44 mouse cellular contexts compared by ENCODE assay signal in the genomic region with DNA sequence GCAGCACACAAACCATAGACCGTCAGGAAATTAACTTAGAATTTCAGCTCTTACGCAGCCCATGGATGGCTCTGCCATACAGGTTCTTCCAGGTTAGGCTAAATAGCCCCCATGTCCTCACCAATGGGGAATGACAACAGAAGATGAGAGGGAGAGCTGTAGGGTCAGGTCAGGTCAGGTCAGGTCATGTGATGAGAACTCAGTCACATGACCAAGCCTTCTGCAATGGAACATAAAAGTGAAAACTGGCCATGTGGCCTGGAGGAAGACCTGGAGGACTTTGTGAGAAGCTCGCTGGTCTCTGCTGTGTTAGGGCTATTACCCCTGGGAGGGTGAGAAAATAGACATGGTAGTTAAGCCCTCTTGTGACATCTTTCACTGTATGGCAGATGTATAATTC. TPM values are rescaled to one million over a fixed set of nuclear protein-coding genes. Genes with fewer than 3 reads are reported as not detected.
"Had no signal": no experiment of that assay in that cellular context is flagged by ENCODE, and none has a peak within 500 bp of the region (broad histone marks: within the 10 kb centered on the region; RNA-seq: fewer than 3 reads in every experiment).

No protein-coding gene starts in this region.

- H3K27me3 ChIP-seq: limb, embryonic 12.5 days; limb, embryonic 13.5 days; limb, embryonic 15.5 days; liver, embryonic 12.5 days; liver, embryonic 13.5 days; liver, embryonic 15.5 days; lung, embryonic 15.5 days; midbrain, embryonic 12.5 days; midbrain, embryonic 13.5 days; midbrain, embryonic 15.5 days; neural tube, embryonic 12.5 days had no signal

- H3K4me1 ChIP-seq: limb, embryonic 10.5 days; limb, embryonic 12.5 days; limb, embryonic 13.5 days; limb, embryonic 15.5 days; liver, embryonic 12.5 days; liver, embryonic 13.5 days; liver, embryonic 15.5 days; lung, embryonic 15.5 days; megakaryocyte, embryonic 14.5 days; midbrain, embryonic 10.5 days; midbrain, embryonic 12.5 days; midbrain, embryonic 13.5 days; midbrain, embryonic 15.5 days; neural tube, embryonic 12.5 days had no signal

- H3K36me3 ChIP-seq: limb, embryonic 10.5 days; limb, embryonic 12.5 days; limb, embryonic 13.5 days; limb, embryonic 15.5 days; liver, embryonic 12.5 days; liver, embryonic 13.5 days; liver, embryonic 15.5 days; lung, embryonic 15.5 days; midbrain, embryonic 10.5 days; midbrain, embryonic 12.5 days; midbrain, embryonic 13.5 days; midbrain, embryonic 15.5 days; neural tube, embryonic 12.5 days had no signal

- H3K27ac ChIP-seq: limb, embryonic 10.5 days; limb, embryonic 12.5 days; limb, embryonic 13.5 days; limb, embryonic 15.5 days; liver, embryonic 12.5 days; liver, embryonic 13.5 days; liver, embryonic 14.5 days; liver, embryonic 15.5 days; lung, embryonic 15.5 days; macrophage; midbrain, embryonic 10.5 days; midbrain, embryonic 12.5 days; midbrain, embryonic 13.5 days; midbrain, embryonic 15.5 days; neural tube, embryonic 12.5 days had no signal

- H3K9me3 ChIP-seq: limb, embryonic 10.5 days; limb, embryonic 12.5 days; limb, embryonic 13.5 days; limb, embryonic 15.5 days; liver, embryonic 12.5 days; liver, embryonic 13.5 days; liver, embryonic 15.5 days; lung, embryonic 15.5 days; megakaryocyte, embryonic 14.5 days; midbrain, embryonic 10.5 days; midbrain, embryonic 12.5 days; midbrain, embryonic 13.5 days; midbrain, embryonic 15.5 days; neural tube, embryonic 12.5 days had no signal

- DNase-seq: left cerebral cortex, postnatal 4 days; liver; liver, embryonic 13.5 days; liver, postnatal 0 days; lung, adult 18-20 months; lung, adult 2 months; lung, embryonic 14.5 days; lung, postnatal 14 days; lung, postnatal 36 days; lung, postnatal 4 days; midbrain, embryonic 14.5 days had no signal

- H3K9ac ChIP-seq: limb, embryonic 12.5 days; limb, embryonic 13.5 days; limb, embryonic 15.5 days; liver, embryonic 12.5 days; liver, embryonic 13.5 days; liver, embryonic 14.5 days; liver, embryonic 15.5 days; liver, postnatal 0 days; lung, embryonic 14.5 days; lung, embryonic 15.5 days; midbrain, embryonic 12.5 days; midbrain, embryonic 13.5 days; midbrain, embryonic 15.5 days; neural tube, embryonic 12.5 days had no signal

- H3K4me3 ChIP-seq: limb, embryonic 10.5 days; limb, embryonic 12.5 days; limb, embryonic 13.5 days; limb, embryonic 15.5 days; liver, embryonic 12.5 days; liver, embryonic 13.5 days; liver, embryonic 15.5 days; lung, embryonic 15.5 days; megakaryocyte, embryonic 14.5 days; midbrain, embryonic 10.5 days; midbrain, embryonic 12.5 days; midbrain, embryonic 13.5 days; midbrain, embryonic 15.5 days; myocyte; neural tube, embryonic 12.5 days had no signal

- H3K4me2 ChIP-seq: limb, embryonic 12.5 days; limb, embryonic 13.5 days; limb, embryonic 15.5 days; liver, embryonic 11.5 days; liver, embryonic 12.5 days; liver, embryonic 13.5 days; liver, embryonic 15.5 days; lung, embryonic 14.5 days; lung, embryonic 15.5 days; midbrain, embryonic 11.5 days; midbrain, embryonic 12.5 days; midbrain, embryonic 13.5 days; midbrain, embryonic 15.5 days; neural tube, embryonic 12.5 days had no signal

RNA-seq across cellular contexts. Expression of gene Nms, which starts 17.5 kb away (rescaled TPM):
- total RNA-seq: left cerebral cortex, postnatal 10 days; left cerebral cortex, postnatal 14 days; left cerebral cortex, postnatal 25 days; left cerebral cortex, postnatal 36 days; left cerebral cortex, postnatal 4 days; liver, adult 2 months; megakaryocyte progenitor cell, adult 5-6 weeks; megakaryocyte, adult 5-6 weeks; megakaryocyte-erythroid progenitor cell, adult 5-6 weeks; midbrain, postnatal 0 days; monocyte, adult 5-6 weeks had no signal
- polyA plus RNA-seq: limb, embryonic 10.5 days; limb, embryonic 11.5 days; limb, embryonic 12.5 days; limb, embryonic 13.5 days; limb, embryonic 14.5 days; limb, embryonic 15.5 days; liver, adult 2 months; liver, embryonic 11.5 days; liver, embryonic 12.5 days; liver, embryonic 13.5 days; liver, embryonic 14.5 days; liver, embryonic 15.5 days; liver, embryonic 16.5 days; liver, postnatal 0 days; lung, adult 2 months; lung, embryonic 14.5 days; lung, embryonic 15.5 days; lung, embryonic 16.5 days; lung, postnatal 0 days; macrophage; midbrain, embryonic 10.5 days; midbrain, embryonic 14.5 days; midbrain, embryonic 15.5 days; myocyte had no signal

RNA-seq across cellular contexts. Expression of gene Chst10, which starts 58.5 kb away (rescaled TPM):
- polyA plus RNA-seq: myocyte had no signal
